Mouse (Mus musculus) myocyte (in vitro differentiated cells): Measurements from ENCODE around the gene Pias3.

Experiments used
- POLR2A ChIP-seq: IDR thresholded peaks from one replicate; pipeline ENCODE4 v1.6.1; 2011; ENCODE audit warnings: low read depth, mild to moderate bottlenecking, control low read depth, moderate library complexity; ENCODE audit not compliant: insufficient read length
- TCF12 ChIP-seq: IDR thresholded peaks from one replicate; pipeline ENCODE4 v1.6.1; 2011; ENCODE audit warnings: mild to moderate bottlenecking, control low read depth; ENCODE audit not compliant: poor library complexity, insufficient read depth, severe bottlenecking
- TCF3 ChIP-seq: IDR thresholded peaks from one replicate; pipeline ENCODE4 v1.6.1; 2011; ENCODE audit warnings: low read depth, control low read depth; ENCODE audit not compliant: insufficient read length
- USF1 ChIP-seq: IDR thresholded peaks from one replicate; pipeline ENCODE4 v1.6.1; 2011; ENCODE audit warnings: low read depth, mild to moderate bottlenecking, control low read depth, moderate library complexity

- TF ChIP-seq POLR2A (no peak), TCF3 (no peak), USF1 (no peak), TCF12 (no peak)
Observed at GRCm38 (mm10) chr3:96706217-96706616, 10.0 kb downstream of the Pias3 start.
